Mouse (Mus musculus) liver, embryonic 15.5 days (tissue): ENCODE data around the gene Mettl6. TPM values are rescaled to one million over a fixed set of nuclear protein-coding genes. Genes with fewer than 3 reads are reported as not detected.

Experiments used
- ATAC-seq: fragments of 200-750 bp; cut with Nextera tagmentation; 2 replicates; pipeline ENCODE4 v1.8.0; 2017; ENCODE audit warnings: moderate number of reproducible peaks, mild to moderate bottlenecking, moderate library complexity; ENCODE audit not compliant: insufficient read depth
- H3K27ac ChIP-seq: fragments of 300-500 bp; sonication (generic); replicated peaks from 2 replicates; pipeline ENCODE4 v1.5.1; 2015; ENCODE audit warnings: mild to moderate bottlenecking, inconsistent platforms
- H3K27me3 ChIP-seq: fragments of 300-500 bp; sonication (generic); 2 replicates; pipeline ENCODE4 v1.6.1; 2015; ENCODE audit warnings: mild to moderate bottlenecking, inconsistent platforms
- H3K36me3 ChIP-seq: fragments of 300-500 bp; sonication (generic); replicated peaks from 2 replicates; pipeline ENCODE4 v1.6.1; 2015; ENCODE audit warnings: moderate library complexity, mild to moderate bottlenecking, inconsistent platforms
- H3K4me1 ChIP-seq: fragments of 300-500 bp; sonication (generic); replicated peaks from 2 replicates; pipeline ENCODE4 v1.6.1; 2015; ENCODE audit warnings: inconsistent platforms
- H3K4me2 ChIP-seq: fragments of 300-500 bp; sonication (generic); 2 replicates; pipeline ENCODE4 v1.6.1; 2015; ENCODE audit warnings: moderate library complexity, mild to moderate bottlenecking, inconsistent platforms
- H3K4me3 ChIP-seq: fragments of 300-500 bp; sonication (generic); replicated peaks from 2 replicates; pipeline ENCODE4 v1.5.1; 2015; ENCODE audit warnings: mild to moderate bottlenecking, inconsistent platforms
- H3K9ac ChIP-seq: fragments of 300-500 bp; sonication (generic); 2 replicates; pipeline ENCODE4 v1.6.1; 2015; ENCODE audit warnings: moderate library complexity, mild to moderate bottlenecking, inconsistent platforms
- H3K9me3 ChIP-seq: fragments of 300-500 bp; sonication (generic); replicated peaks from 2 replicates; pipeline ENCODE4 v1.6.1; 2016; ENCODE audit warnings: inconsistent platforms
- WGBS: fragments of 180-500 bp; shearing (Covaris S2); methylation state at CpG from one replicate; pipeline ENCODE4 v1.1.7; 2015; ENCODE audit warnings: mixed read lengths; ENCODE audit not compliant: insufficient replicate concordance; 5-methylcytosine and 5-hydroxymethylcytosine counted together
- polyA plus RNA-seq: library from polyadenylated mRNA; unstranded; fragments of >200 nt; fragmentation: Nextera tagmentation; extraction: Ambion mirVana; gene quantifications from 2 replicates; pipeline ENCODE4 v1.2.1, GENCODE M21; 2015

Gene Mettl6
- polyA plus RNA-seq, 1 experiment from 2014 or later = 27.6 TPM

GRCm38 (mm10) chr14:31443616-31444015 is 51.2 kb downstream of the Mettl6 start:
- Histone ChIP-seq H3K9me3 (no peaks in the 10 kb centered on the region), H3K36me3 (no peaks in the 10 kb centered on the region), H3K27me3 (no peaks in the 10 kb centered on the region), H3K4me2 (no peak overlapping the region), H3K9ac (no peak overlapping the region), H3K27ac (no peak overlapping the region), H3K4me3 (no peak overlapping the region), H3K4me1 (0 out of 2 replicates have a peak, but pooled peaks cover 3% of the 10 kb centered on the region)
- WGBS = 65% methylated on average over 6 of the region's 6 CpGs
- no peak for ATAC-seq

DNA sequence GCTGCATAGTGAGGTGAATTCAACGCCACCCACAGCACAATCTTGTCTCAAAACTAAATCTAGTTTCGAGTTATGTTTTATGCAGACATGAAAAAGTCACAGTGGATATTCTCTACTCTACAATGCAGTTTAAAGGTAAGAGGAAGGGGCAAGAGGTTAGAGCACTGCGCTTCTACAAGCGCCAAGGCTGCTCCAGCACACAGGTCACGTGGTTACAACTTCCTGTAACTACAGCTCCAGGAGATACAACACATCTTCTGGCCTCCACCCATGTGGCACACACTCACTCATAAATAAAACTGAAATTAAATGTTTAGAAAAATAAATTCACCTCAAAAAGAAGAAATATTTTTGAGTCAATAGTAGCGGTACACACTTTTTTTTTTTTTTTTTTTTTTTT is 54.1 kb downstream of the Mettl6 start:
- no peak for ATAC-seq
- Histone ChIP-seq H3K4me3 (no peak overlapping the region), H3K27ac (no peak overlapping the region), H3K36me3 (no peaks in the 10 kb centered on the region), H3K9me3 (no peaks in the 10 kb centered on the region), H3K4me1 (peaks cover 21% of the 10 kb centered on the region), H3K27me3 (peaks cover 27% of the 10 kb centered on the region), H3K9ac (no peak overlapping the region), H3K4me2 (no peak overlapping the region)
- 42% methylated on average over 6 of the region's 6 CpGs for WGBS

DNA sequence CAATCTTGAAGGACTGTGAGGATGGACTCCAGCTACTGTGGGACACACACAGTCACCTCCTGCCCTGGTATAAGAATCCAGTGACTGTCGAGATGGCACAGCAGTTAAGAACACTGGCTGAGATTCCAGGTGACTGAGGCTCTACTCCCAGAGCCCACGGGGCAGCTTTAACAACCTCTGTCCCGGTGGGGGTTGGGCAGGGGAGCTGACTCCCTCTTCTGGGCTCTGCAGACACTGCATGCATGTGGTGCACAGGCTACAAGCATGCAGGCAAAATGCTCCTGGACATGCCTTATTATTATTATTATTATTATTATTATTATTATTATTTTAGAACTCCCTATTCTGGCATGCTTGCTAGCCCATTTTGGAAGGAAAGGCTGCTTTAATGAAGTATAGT is 54.6 kb downstream of the Mettl6 start:
- WGBS = 39% methylated on average over 3 of the region's 3 CpGs
- Histone ChIP-seq H3K27ac (no peak overlapping the region), H3K9me3 (no peaks in the 10 kb centered on the region), H3K9ac (no peak overlapping the region), H3K4me1 (peaks cover 26% of the 10 kb centered on the region), H3K4me3 (no peak overlapping the region), H3K36me3 (no peaks in the 10 kb centered on the region), H3K27me3 (peaks cover 32% of the 10 kb centered on the region), H3K4me2 (no peak overlapping the region)
- ATAC-seq = no peak

GRCm38 (mm10) chr14:31439279-31439678 is 55.6 kb downstream of the Mettl6 start:
- 65% methylated on average over 11 of the region's 11 CpGs for WGBS
- Histone ChIP-seq H3K9ac (no peak overlapping the region), H3K27ac (no peak overlapping the region), H3K4me3 (no peak overlapping the region), H3K9me3 (no peaks in the 10 kb centered on the region), H3K36me3 (no peaks in the 10 kb centered on the region), H3K4me2 (no peak overlapping the region), H3K4me1 (peaks cover 28% of the 10 kb centered on the region), H3K27me3 (peaks cover 42% of the 10 kb centered on the region)
- ATAC-seq = no peak

DNA sequence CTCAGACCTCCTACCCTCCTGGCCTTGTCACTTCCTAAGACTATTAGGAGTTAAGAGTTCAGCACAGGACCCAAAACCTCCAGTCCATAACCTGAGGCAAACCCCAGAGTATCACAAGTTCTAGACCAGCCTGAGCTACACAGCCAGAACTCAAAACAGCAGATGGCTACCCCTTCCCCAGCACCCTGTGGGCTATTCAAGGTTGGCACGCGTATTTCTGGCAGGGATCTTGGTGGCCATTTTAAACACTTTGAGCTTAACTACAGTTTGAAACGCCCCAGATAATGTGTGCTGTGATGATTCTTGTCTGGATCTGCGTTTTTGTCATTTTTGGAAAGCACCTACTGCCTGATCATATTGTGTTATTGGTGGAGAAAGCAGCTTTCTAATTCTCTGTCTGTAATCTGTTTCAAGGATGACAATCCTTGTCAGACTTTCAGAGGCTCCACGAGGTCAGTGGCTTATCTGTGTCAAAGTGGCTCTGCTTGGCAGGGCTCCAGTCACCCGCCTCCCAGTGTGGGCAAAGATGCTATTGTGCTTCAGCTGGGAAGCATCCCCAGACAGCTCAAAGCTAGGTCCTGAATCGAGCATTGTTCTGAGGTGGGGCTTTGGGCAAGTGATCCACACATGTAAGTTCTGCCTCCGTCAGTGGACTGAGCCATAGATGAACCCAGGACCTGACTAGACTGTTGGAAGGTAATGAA is 56.9 kb downstream of the Mettl6 start:
- no peak overlapping the region for H3K4me3 ChIP-seq
- H3K27me3 ChIP-seq = peaks cover 55% of the 10 kb centered on the region
- 52% methylated on average over 8 of the region's 8 CpGs for WGBS
- no peak overlapping the region for H3K9ac ChIP-seq
- no peak overlapping the region for H3K4me2 ChIP-seq
- no peak for ATAC-seq
- peaks cover 35% of the 10 kb centered on the region for H3K4me1 ChIP-seq
- H3K9me3 ChIP-seq = no peaks in the 10 kb centered on the region
- H3K27ac ChIP-seq = no peak overlapping the region
- H3K36me3 ChIP-seq = no peaks in the 10 kb centered on the region

DNA sequence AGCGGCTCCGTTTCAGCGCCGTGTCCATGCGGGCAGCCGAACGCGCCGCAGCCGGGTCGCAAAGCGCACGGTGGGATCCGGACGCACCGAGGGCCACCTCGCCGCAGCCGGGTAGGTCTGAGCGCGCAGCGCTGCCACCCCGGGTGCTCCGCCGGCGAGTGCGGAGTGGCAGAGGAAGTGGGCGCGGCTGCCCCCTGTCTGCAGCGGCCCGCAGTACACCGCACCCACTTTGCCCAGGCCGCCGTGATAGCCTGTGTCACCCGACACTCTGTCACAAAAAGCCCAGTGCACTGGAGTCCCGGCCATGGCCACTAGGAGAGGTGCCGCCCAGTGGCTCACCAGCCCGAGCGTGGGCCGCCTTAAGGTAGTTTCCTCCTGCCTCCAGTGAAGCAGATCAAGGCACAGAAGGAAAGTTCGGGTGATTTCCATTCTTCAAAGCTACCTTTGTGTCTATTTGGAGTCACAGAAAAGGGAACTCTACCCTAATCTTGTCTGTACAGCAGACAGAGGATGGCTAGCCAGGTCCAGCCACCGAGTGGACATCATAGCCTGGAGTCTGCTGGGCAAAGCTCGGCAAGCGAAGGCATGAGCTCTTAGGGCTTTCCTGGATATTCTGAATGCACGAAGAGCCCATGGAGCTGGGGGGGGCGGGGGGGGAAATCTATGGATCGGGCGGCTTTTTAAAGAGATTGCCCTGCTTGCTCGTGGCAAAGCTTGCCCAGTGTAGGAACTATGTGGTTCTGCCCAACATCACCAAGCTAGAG is 58.7 kb downstream of the Mettl6 start, which contains the start of gene Sh3bp5:
TSS of gene Sh3bp5 (minus strand) at position 149 of the 764 bp plus-strand sequence.
- no peaks in the 10 kb centered on the region for H3K36me3 ChIP-seq
- peaks cover 52% of the 10 kb centered on the region for H3K4me1 ChIP-seq
- H3K27ac ChIP-seq = peak within 1 kb of the TSS; percentile 72
- ATAC-seq = peak; percentile 78
- peak within 1 kb of the TSS; percentile 66 for H3K4me3 ChIP-seq
- H3K9ac ChIP-seq = peak within 1 kb of the TSS; percentile 63
- 6% methylated on average over 49 of the region's 49 CpGs for WGBS
- H3K4me2 ChIP-seq = peak within 1 kb of the TSS; percentile 77
- peaks cover 55% of the 10 kb centered on the region for H3K27me3 ChIP-seq
- no peaks in the 10 kb centered on the region for H3K9me3 ChIP-seq

- WGBS = 4% methylated on average over 53 of the region's 53 CpGs
- H3K4me2 ChIP-seq = peak overlapping the region; percentile 77
- H3K36me3 ChIP-seq = no peaks in the 10 kb centered on the region
- peaks cover 55% of the 10 kb centered on the region for H3K4me1 ChIP-seq
- peak overlapping the region; percentile 63 for H3K9ac ChIP-seq
- peak overlapping the region; percentile 66 for H3K4me3 ChIP-seq
- H3K9me3 ChIP-seq = no peaks in the 10 kb centered on the region
- ATAC-seq = peak; percentile 19
- H3K27ac ChIP-seq = peak overlapping the region; percentile 72
- peaks cover 55% of the 10 kb centered on the region for H3K27me3 ChIP-seq
These were observed 59.6 kb downstream of the Mettl6 start for GRCm38 (mm10) chr14:31435018-31435915.

DNA sequence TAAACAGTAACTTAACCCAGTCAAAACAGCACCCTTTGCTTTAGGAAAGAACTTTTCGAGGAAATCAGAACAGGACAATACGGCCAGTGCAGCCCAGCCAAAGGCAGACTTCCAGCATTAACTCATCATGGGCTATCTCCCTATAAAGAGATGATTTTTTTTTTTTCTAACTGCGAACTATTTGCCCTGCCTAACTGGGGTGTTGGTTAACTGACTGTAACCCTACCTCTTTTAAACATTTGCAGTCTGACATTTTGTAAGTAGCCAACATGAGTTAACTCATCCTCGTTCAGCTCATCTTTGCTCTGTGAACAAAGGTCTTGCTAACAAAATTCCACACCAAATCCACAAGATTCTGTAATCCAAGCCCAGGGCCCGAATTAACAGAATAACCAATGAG is 60.4 kb downstream of the Mettl6 start:
- H3K36me3 ChIP-seq = no peaks in the 10 kb centered on the region
- peaks cover 55% of the 10 kb centered on the region for H3K27me3 ChIP-seq
- peak overlapping the region; percentile 65 for H3K27ac ChIP-seq
- H3K4me2 ChIP-seq = peak overlapping the region; percentile 77
- no peak overlapping the region for H3K9ac ChIP-seq
- WGBS = 54% methylated on average over 5 of the region's 5 CpGs
- peaks cover 57% of the 10 kb centered on the region for H3K4me1 ChIP-seq
- H3K9me3 ChIP-seq = no peaks in the 10 kb centered on the region
- H3K4me3 ChIP-seq = peak overlapping the region; percentile 66
- no peak for ATAC-seq

GRCm38 (mm10) chr14:31433851-31434360 is 60.9 kb downstream of the Mettl6 start:
- Histone ChIP-seq H3K4me3 (peak overlapping the region; percentile 66), H3K4me1 (peaks cover 63% of the 10 kb centered on the region)
- 57% methylated on average over 7 of the region's 7 CpGs for WGBS

DNA sequence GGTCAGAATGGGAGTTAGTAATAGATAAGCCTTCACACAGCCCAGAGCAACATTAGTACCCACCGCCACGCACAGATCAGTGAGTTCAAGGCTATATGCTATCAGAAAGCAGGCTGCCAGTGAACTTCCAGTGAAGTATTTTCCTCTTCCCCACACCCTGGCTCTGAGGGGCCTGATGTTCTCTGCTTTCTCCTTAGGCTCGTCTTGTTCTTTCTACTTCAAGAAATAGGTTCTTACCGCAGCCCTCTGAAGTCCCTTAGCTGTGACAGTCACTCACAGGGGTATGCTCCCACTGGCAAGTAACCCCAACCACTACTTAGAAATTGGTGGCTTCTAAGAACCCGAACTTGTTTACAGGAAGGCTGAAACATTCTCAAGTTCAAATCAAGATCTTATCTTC is 61.7 kb downstream of the Mettl6 start:
- peak overlapping the region; percentile 65 for H3K27ac ChIP-seq

More at GRCm38 (mm10) chr14:31433851-31434360, 60.9 kb downstream of the Mettl6 start:
- Histone ChIP-seq H3K4me2 (peak overlapping the region; percentile 77), H3K9me3 (no peaks in the 10 kb centered on the region), H3K27ac (peak overlapping the region; percentile 65), H3K9ac (no peak overlapping the region), H3K27me3 (peaks cover 55% of the 10 kb centered on the region), H3K36me3 (no peaks in the 10 kb centered on the region)
- ATAC-seq = peak; percentile 55

More for the DNA sequence above, 61.7 kb downstream of the Mettl6 start:
- H3K9ac ChIP-seq = 0 out of 2 replicates have a peak overlapping the region, but pooled peaks have one; percentile 6
- H3K27me3 ChIP-seq = peaks cover 52% of the 10 kb centered on the region
- ATAC-seq = no peak
- peak overlapping the region; percentile 77; the same call in 1 of the 2 replicates for H3K4me2 ChIP-seq
- peaks cover 67% of the 10 kb centered on the region for H3K4me1 ChIP-seq
- WGBS = 42% methylated on average over 5 of the region's 5 CpGs
- H3K4me3 ChIP-seq = 0 out of 2 replicates have a peak overlapping the region, but pooled peaks have one; percentile 6
- H3K36me3 ChIP-seq = no peaks in the 10 kb centered on the region
- no peaks in the 10 kb centered on the region for H3K9me3 ChIP-seq
